Mouse (Mus musculus): ENCODE measurements around the gene Duox1. TPM values are rescaled to one million over a fixed set of nuclear protein-coding genes. Genes with fewer than 3 reads are reported as not detected.
A peak's percentile ranks its signal among the peaks of the same experiment; 100 is the strongest.

Gene Duox1
- total and polyA plus RNA-seq, 3 experiments, result not detected

GRCm38 (mm10) chr2:122381329-122382103 lies 66.0 kb downstream of the Duox1 start:
- no peaks in the 10 kb centered on the region for H3K9me3 ChIP-seq (replicated peaks; ENCODE audit: low read length)
- no peaks in the 10 kb centered on the region for H3K79me2 ChIP-seq (replicated peaks; ENCODE audit: control insufficient read depth, extremely low read depth, insufficient read depth, poor library complexity, severe bottlenecking)
- peaks cover 9 to 30% of the 10 kb centered on the region in 2 experiments for H3K4me1 ChIP-seq (ENCODE audit: control insufficient read depth in 1 of 2, insufficient read depth in 2 of 2)
- in situ Hi-C loops (cut with MboI; ENCODE audit: low pct_ligation_motif_present, low pct_unique_long_range_greater_than_20kb, low sequenced_read_pairs) (loop anchor here (25.0 kb wide), 1 partner anchor 231 kb away; the partner anchor contains the start of gene Gatm), dilution Hi-C loops (cut with MboI; ENCODE audit: extremely low pct_ligation_motif_present, extremely low pct_unique_long_range_greater_than_20kb, low sequenced_read_pairs) (no loop called here)
- no peak overlapping the region for H3K27ac ChIP-seq (ENCODE audit: insufficient read depth, low read depth)
- H3K4me3 ChIP-seq (replicated peaks in 1 of 3; ENCODE audit: low read depth in 2 of 3, low read length in 2 of 3, poor library complexity in 1 of 3), result no peak overlapping the region
- DNase-seq (ENCODE audit: extremely low read depth), result no peak
- TF ChIP-seq USF1 (IDR thresholded peaks at IDR 0.05; ENCODE audit: low read depth, low read length) (no peak), E2F4 (IDR thresholded peaks at IDR 0.05; ENCODE audit: insufficient replicate concordance, low read depth, low read length) (no peak), MEF2A (IDR thresholded peaks at IDR 0.05; ENCODE audit: borderline replicate concordance, low read depth, low read length) (no peak), CTCF (conservative IDR thresholded peaks at IDR 0.05 in 1 of 2, IDR thresholded peaks at IDR 0.05 in 1 of 2; ENCODE audit: low read depth in 2 of 2, low read length in 2 of 2) (no peak), RCOR1 (conservative IDR thresholded peaks at IDR 0.05; ENCODE audit: low read depth, low read length) (no peak), POLR2A (IDR thresholded peaks at IDR 0.05; ENCODE audit: low read depth, low read length) (no peak), BHLHE40 (IDR thresholded peaks at IDR 0.05; ENCODE audit: low read depth, low read length) (no peak), NRF1 (IDR thresholded peaks at IDR 0.05; ENCODE audit: low read depth, low read length) (no peak), EP300 (IDR thresholded peaks at IDR 0.05; ENCODE audit: low read length) (no peak), HCFC1 (IDR thresholded peaks at IDR 0.05; ENCODE audit: low read depth, low read length) (no peak), ZKSCAN1 (IDR thresholded peaks at IDR 0.05; ENCODE audit: borderline replicate concordance, low read depth, low read length) (no peak), MAX (IDR thresholded peaks at IDR 0.05; ENCODE audit: low read length) (no peak), MAFK (IDR thresholded peaks at IDR 0.05; ENCODE audit: insufficient replicate concordance, low read length) (no peak), ZMIZ1 (IDR thresholded peaks at IDR 0.05; ENCODE audit: low read depth, low read length) (no peak), ZC3H11A (IDR thresholded peaks at IDR 0.05; ENCODE audit: low read depth, low read length) (no peak), USF2 (conservative IDR thresholded peaks at IDR 0.05; ENCODE audit: low read depth, low read length) (no peak)
- H3K36me3 ChIP-seq (replicated peaks in 1 of 2; ENCODE audit: control insufficient read depth in 1 of 2, insufficient read depth in 1 of 2, low read length in 1 of 2), result no peaks in the 10 kb centered on the region
- H3K9ac ChIP-seq (ENCODE audit: insufficient read depth, low read depth), result no peak overlapping the region
- peaks cover 3% of the 10 kb centered on the region for H3K27me3 ChIP-seq (replicated peaks)
- peak overlapping the region; percentile 81; the same call in 1 of the 2 replicates for H3K4me2 ChIP-seq (ENCODE audit: insufficient read depth, low read depth, poor library complexity, severe bottlenecking)

GRCm38 (mm10) chr2:122382121-122382520 lies 66.6 kb downstream of the Duox1 start:
- TF ChIP-seq RCOR1 (conservative IDR thresholded peaks at IDR 0.05; ENCODE audit: low read depth, low read length) (no peak), HCFC1 (IDR thresholded peaks at IDR 0.05; ENCODE audit: low read depth, low read length) (no peak), UBTF (IDR thresholded peaks at IDR 0.05; ENCODE audit: low read depth, low read length) (no peak), ELF1 (IDR thresholded peaks at IDR 0.05; ENCODE audit: low read depth, low read length) (no peak)
- H3K27ac ChIP-seq (ENCODE audit: insufficient read depth, low read depth), result no peak overlapping the region
- no peak for DNase-seq (ENCODE audit: extremely low read depth)
- H3K4me2 ChIP-seq (ENCODE audit: insufficient read depth, low read depth, poor library complexity, severe bottlenecking), result no peak overlapping the region
- H3K36me3 ChIP-seq (replicated peaks in 1 of 2; ENCODE audit: control insufficient read depth in 1 of 2, insufficient read depth in 1 of 2, low read length in 1 of 2), result no peaks in the 10 kb centered on the region
- peaks cover 9 to 30% of the 10 kb centered on the region in 2 experiments for H3K4me1 ChIP-seq (ENCODE audit: control insufficient read depth in 1 of 2, insufficient read depth in 2 of 2)
- no peaks in the 10 kb centered on the region for H3K9me3 ChIP-seq (replicated peaks; ENCODE audit: low read length)
- no peaks in the 10 kb centered on the region for H3K79me2 ChIP-seq (replicated peaks; ENCODE audit: control insufficient read depth, extremely low read depth, insufficient read depth, poor library complexity, severe bottlenecking)
- dilution Hi-C loops (cut with MboI; ENCODE audit: extremely low pct_ligation_motif_present, extremely low pct_unique_long_range_greater_than_20kb, low sequenced_read_pairs) (no loop called here), in situ Hi-C loops (cut with MboI; ENCODE audit: low pct_ligation_motif_present, low pct_unique_long_range_greater_than_20kb, low sequenced_read_pairs) (loop anchor here (25.0 kb wide), 1 partner anchor 230 kb away; the partner anchor contains the start of gene Gatm)
- peaks cover 3% of the 10 kb centered on the region for H3K27me3 ChIP-seq (replicated peaks)
- no peak overlapping the region for H3K4me3 ChIP-seq (replicated peaks in 1 of 3; ENCODE audit: low read depth in 2 of 3, low read length in 2 of 3, poor library complexity in 1 of 3)
- H3K9ac ChIP-seq (ENCODE audit: insufficient read depth, low read depth), result no peak overlapping the region

All from CH12.LX (cell line).